Mouse (Mus musculus) C2C12 (cell line): ENCODE measurements around the gene Camkv. TPM values are rescaled to one million over a fixed set of nuclear protein-coding genes. Genes with fewer than 3 reads are reported as not detected.

Source experiments
- H3K27me3 ChIP-seq: one replicate; pipeline ENCODE4 v1.6.1; 2011; ENCODE audit not compliant: control insufficient read depth, insufficient read depth, insufficient read length
- H3K36me3 ChIP-seq: one replicate; pipeline ENCODE4 v1.6.1; 2011; ENCODE audit not compliant: control insufficient read depth, insufficient read depth
- H3K4me3 ChIP-seq: one replicate; pipeline ENCODE4 v1.5.1; 2011; ENCODE audit warnings: mild to moderate bottlenecking, control low read depth; ENCODE audit not compliant: poor library complexity, insufficient read depth, severe bottlenecking
- H3K79me2 ChIP-seq: one replicate; pipeline ENCODE4 v1.6.1; 2011; ENCODE audit not compliant: control insufficient read depth, insufficient read depth
- H3K79me3 ChIP-seq: one replicate; pipeline ENCODE4 v1.6.1; 2011; ENCODE audit warnings: low read depth, control low read depth
- H3ac ChIP-seq: one replicate; pipeline ENCODE3; 2011; ENCODE audit warnings: low read depth; ENCODE audit not compliant: control insufficient read depth, insufficient read length
- CEBPB ChIP-seq: IDR thresholded peaks from one replicate; pipeline ENCODE4 v1.6.1; 2011; ENCODE audit warnings: low read depth, mild to moderate bottlenecking, control low read depth, moderate library complexity
- CTCF ChIP-seq: IDR thresholded peaks from one replicate; pipeline ENCODE4 v1.5.1; 2011; ENCODE audit not compliant: control insufficient read depth, insufficient read depth, insufficient read length
- FOSL1 ChIP-seq: IDR thresholded peaks from one replicate; pipeline ENCODE4 v1.8.0; 2011; ENCODE audit warnings: mild to moderate bottlenecking, low read length; ENCODE audit not compliant: poor library complexity, insufficient read depth, severe bottlenecking
- MAX ChIP-seq: IDR thresholded peaks from one replicate; pipeline ENCODE4 v1.6.1; 2011; ENCODE audit warnings: mild to moderate bottlenecking, control low read depth
- MYOD1 ChIP-seq: IDR thresholded peaks from one replicate; pipeline ENCODE4 v1.6.1; 2011; ENCODE audit warnings: low read depth; ENCODE audit not compliant: control insufficient read depth, insufficient read length
- MYOG ChIP-seq: IDR thresholded peaks from one replicate; pipeline ENCODE4 v1.6.1; 2011; ENCODE audit not compliant: control insufficient read depth, insufficient read length; ENCODE audit errors: extremely low read depth
- USF1 ChIP-seq: IDR thresholded peaks from one replicate; pipeline ENCODE4 v1.6.1; 2011; ENCODE audit warnings: low read depth, mild to moderate bottlenecking, control low read depth, moderate library complexity
- polyA plus RNA-seq: library from polyadenylated mRNA; unstranded; fragments of >200 nt; fragmentation: generic; extraction: Trizol; gene quantifications from one replicate; pipeline ENCODE4 v1.2.1, GENCODE M21; 2012; ENCODE audit warnings: missing spikeins

The Camkv gene
- polyA plus RNA-seq, 1 experiment = 0.07 TPM

GRCm38 (mm10) chr9:107995513-107995912 lies 60.0 kb downstream of the Camkv start:
- Histone ChIP-seq H3K36me3 (no peaks in the 10 kb centered on the region), H3ac (no peak overlapping the region), H3K79me2 (no peaks in the 10 kb centered on the region), H3K79me3 (no peaks in the 10 kb centered on the region), H3K27me3 (peaks cover 31% of the 10 kb centered on the region), H3K4me3 (no peak overlapping the region)
- TF ChIP-seq MYOD1 (no peak), FOSL1 (no peak), CEBPB (no peak), MAX (no peak), MYOG (no peak), USF1 (no peak), CTCF (no peak)

- Histone ChIP-seq H3K79me3 (no peaks in the 10 kb centered on the region), H3K36me3 (no peaks in the 10 kb centered on the region), H3K4me3 (no peak within 1 kb of the TSS), H3K27me3 (peaks cover 31% of the 10 kb centered on the region), H3ac (no peak within 1 kb of the TSS), H3K79me2 (no peaks in the 10 kb centered on the region)
- TF ChIP-seq CEBPB (no peak), USF1 (no peak), MAX (no peak), FOSL1 (no peak), CTCF (no peak), MYOD1 (no peak), MYOG (no peak)
Observed at GRCm38 (mm10) chr9:107996049-107996448, 60.6 kb downstream of the Camkv start, which contains the start of gene Gm20662. Gene Gm20662 (plus strand): TSS chr9:107996349.

Other genes starting within 250 kb of the Camkv start
- 0.36 TPM for gene Sema3f, start 225.2 kb upstream of the Camkv start, polyA plus RNA-seq
- 29.8 TPM for gene Rbm5, start 164.7 kb upstream of the Camkv start, polyA plus RNA-seq
- 12.9 TPM for gene Rbm6, start 62.4 kb upstream of the Camkv start, polyA plus RNA-seq
- 7.7 TPM for gene Mon1a, start 47.5 kb upstream of the Camkv start, polyA plus RNA-seq
- gene Mst1r, start 28.8 kb upstream of the Camkv start, polyA plus RNA-seq = 0.02 TPM
- not detected for gene Actl11, start 7.2 kb upstream of the Camkv start, polyA plus RNA-seq
- gene Traip, start 14.5 kb downstream of the Camkv start, polyA plus RNA-seq = 18.5 TPM
- gene Uba7, start 39.8 kb downstream of the Camkv start, polyA plus RNA-seq = 0.51 TPM
- gene Gm20661, start 47.4 kb downstream of the Camkv start, polyA plus RNA-seq = not detected
- 1.8 TPM for gene Inka1, start 50.2 kb downstream of the Camkv start, polyA plus RNA-seq
- gene Cdhr4, start 56.8 kb downstream of the Camkv start, polyA plus RNA-seq = not detected
- 0.20 TPM for gene Gm20662, start 60.7 kb downstream of the Camkv start, polyA plus RNA-seq
- gene Ip6k1, start 66.8 kb downstream of the Camkv start, polyA plus RNA-seq = 30.8 TPM
- 23.5 TPM for gene Gmppb, start 113.6 kb downstream of the Camkv start, polyA plus RNA-seq
- gene Amigo3, start 117.5 kb downstream of the Camkv start, polyA plus RNA-seq = 1.9 TPM
- gene Mst1, start 144.8 kb downstream of the Camkv start, polyA plus RNA-seq = 0.09 TPM
- gene Rnf123, start 147.7 kb downstream of the Camkv start, polyA plus RNA-seq = 15.4 TPM
- gene Apeh, start 158.9 kb downstream of the Camkv start, polyA plus RNA-seq = 49.1 TPM